Mouse (Mus musculus) naive thymus-derived CD4-positive, alpha-beta T cell, adult 5 months (primary cell): ENCODE data around the gene Insl6. TPM values are rescaled to one million over a fixed set of nuclear protein-coding genes. Genes with fewer than 3 reads are reported as not detected.

ENCODE experiments used
- polyA plus RNA-seq: library from polyadenylated mRNA; unstranded; fragments of 100-300 nt; shearing (Covaris generic); gene quantifications from one replicate; pipeline ENCODE4 v1.2.1, GENCODE M21; 2017

Insl6 gene
- polyA plus RNA-seq, result 12.9 TPM

DNA sequence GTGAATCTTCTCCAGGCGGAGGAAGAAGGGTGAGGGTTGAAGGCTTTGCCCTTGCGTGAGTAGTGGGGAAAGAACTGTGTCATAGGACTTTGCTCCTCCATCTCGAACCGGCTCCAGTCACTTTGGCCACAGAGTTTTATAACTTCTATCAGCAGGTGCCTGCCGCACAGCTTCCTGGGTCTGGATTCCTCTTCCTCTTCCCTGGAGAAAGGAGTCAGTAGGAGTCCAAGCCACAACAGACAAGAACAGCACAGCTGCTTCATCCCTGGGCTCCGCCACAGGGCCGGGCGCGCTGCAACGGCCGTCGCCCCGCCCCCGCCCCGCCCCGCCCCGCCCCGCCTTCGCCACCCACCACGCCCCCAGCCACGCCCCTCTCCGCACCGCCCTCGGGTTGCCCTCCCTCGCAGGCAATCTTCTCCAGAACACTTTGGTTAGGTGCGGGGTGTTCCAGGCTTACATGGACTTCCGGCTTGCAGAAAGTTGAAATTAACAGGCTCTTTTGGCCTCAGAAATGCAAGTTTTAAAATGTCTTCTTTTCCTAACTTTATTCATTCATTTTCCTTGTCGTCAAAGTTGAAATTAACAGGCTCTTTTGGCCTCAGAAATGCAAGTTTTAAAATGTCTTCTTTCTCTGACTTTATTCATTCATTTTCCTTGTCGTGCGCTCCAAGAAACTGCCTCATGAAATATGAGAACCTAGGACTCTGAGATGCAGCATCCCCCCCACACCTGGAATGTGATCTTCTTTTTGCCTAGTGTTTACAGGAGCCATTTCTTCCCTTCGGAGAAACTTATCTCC is at the start of gene Insl6:
Gene Insl6, minus strand, starts transcription at position 304 of the 799 bp plus-strand sequence.

DNA sequence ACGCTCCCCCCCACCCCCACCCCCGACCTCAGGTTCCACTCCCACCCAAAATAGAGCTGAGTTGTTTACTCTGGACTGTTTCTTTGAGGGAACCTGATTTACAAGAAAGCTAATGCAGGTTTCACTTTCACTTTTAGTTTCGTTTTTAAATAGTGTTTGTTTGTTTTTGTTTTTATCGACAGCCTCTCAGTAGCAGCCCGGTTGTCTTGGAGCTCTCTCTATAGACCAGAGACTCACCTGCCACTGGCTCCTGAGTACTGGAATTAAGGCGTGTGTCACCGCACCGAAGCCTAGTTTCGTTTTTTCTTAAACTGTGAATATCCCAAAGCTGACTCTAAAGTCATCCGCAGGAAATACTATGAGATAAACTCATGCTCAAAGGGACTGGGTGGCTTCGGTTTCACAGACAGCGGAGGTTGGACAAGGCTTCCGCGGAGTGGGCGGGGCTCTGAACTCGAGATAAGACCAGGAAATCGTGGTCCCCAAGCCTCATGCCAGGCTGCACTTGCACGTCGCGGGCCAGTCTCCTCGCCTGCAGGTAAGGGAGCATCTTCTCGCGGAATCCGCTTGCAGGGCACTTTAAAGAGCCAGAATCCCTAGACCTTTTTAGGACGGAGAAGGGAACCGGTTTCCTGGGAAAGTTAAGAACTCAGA is 41.9 kb upstream of the Insl6 start, which contains the start of the genes Plgrkt and Cd274:
Gene Plgrkt, minus strand, starts transcription at position 422 of the 654 bp plus-strand sequence.
Gene Cd274, plus strand, starts transcription at position 487 of the 654 bp plus-strand sequence.

DNA sequence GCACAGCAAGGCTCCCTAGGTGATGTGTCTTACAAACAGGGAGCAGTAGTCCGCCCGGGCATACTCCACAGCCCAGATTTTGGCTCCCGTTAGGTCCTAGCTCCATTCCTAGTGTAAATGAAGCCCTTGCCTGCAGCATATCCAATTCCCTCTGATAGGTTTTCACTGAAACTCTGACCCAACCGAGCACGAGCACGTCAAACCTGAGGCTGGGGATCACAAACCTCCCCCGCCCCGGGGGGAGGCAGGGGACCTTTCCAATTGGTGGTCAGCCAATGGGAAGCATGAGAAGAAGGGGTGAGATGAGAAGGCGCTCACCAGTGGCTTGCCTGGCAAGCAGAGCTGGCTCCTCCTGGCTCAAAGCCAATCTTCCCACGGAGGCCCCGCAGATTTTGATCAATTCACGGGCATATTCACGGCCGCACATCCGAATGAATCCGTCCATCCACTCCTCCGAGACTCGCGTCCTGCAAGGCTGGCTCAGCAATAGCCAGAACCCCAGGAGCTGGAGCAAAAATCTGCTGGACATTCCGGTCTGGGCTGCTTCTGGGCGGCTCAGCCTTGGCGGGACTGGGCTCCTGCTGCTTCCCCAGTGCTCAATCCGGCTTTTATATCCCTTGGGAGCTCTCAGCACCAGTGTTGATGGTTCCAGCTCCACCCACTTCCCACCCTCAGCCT is 9.1 kb upstream of the Insl6 start, which contains the start of gene Rln1:
Gene Rln1, minus strand, starts transcription at position 603 of the 678 bp plus-strand sequence.

Other genes with a start within 250 kb of the Insl6 start
- 64.3 TPM for gene Rcl1, start 224.0 kb downstream of the Insl6 start, polyA plus RNA-seq
- 85.4 TPM for gene Jak2, start 73.5 kb downstream of the Insl6 start, polyA plus RNA-seq
- not detected for gene Rln1, start 9.3 kb upstream of the Insl6 start, polyA plus RNA-seq
- gene Plgrkt, start 42.0 kb upstream of the Insl6 start, polyA plus RNA-seq, result 237 TPM
- 23.8 TPM for gene Cd274, start 42.1 kb upstream of the Insl6 start, polyA plus RNA-seq
- gene Pdcd1lg2, start 85.6 kb upstream of the Insl6 start, polyA plus RNA-seq, result 1.1 TPM
- 12.1 TPM for gene Ric1, start 196.9 kb upstream of the Insl6 start, polyA plus RNA-seq